Mouse (Mus musculus): ENCODE results near the gene Macrod2.

Macrod2 gene

GRCm38 (mm10) chr2:141434731-141435570, 1039.8 kb downstream of the Macrod2 start:
- no peak for DNase-seq (ENCODE audit: low read depth in 1 of 2, low spot score in 2 of 2)

- DNase-seq (ENCODE audit: low read depth in 1 of 2, low spot score in 2 of 2), result no peak
These were observed 1046.8 kb downstream of the Macrod2 start for GRCm38 (mm10) chr2:141441896-141442295.

GRCm38 (mm10) chr2:141449078-141449680, 1054.1 kb downstream of the Macrod2 start:
- DNase-seq (ENCODE audit: low read depth in 1 of 2, low spot score in 2 of 2), result no peak

DNA sequence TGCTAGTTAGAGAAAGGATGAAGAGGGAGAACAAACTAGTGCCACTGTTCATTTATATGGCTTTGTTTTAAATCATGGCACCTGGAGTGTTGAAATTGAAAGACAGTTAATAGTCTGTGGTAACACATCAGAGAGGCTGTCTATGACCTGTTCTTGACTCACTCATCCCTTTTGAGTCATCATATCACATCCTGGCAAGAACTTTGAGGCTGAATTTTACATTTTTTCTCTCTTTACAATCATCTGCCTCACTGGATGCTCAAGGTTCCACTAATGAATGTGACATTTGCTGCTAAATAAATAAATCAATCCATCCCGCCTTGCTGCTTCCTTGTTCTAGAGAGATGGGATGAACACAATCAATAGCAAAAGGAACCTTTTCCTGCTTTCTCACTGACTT, 1068.8 kb downstream of the Macrod2 start:
- DNase-seq (ENCODE audit: low read depth in 1 of 2, low spot score in 2 of 2), result no peak

GRCm38 (mm10) chr2:141472791-141473190, 1077.7 kb downstream of the Macrod2 start:
- no peak for DNase-seq (ENCODE audit: low read depth in 1 of 2, low spot score in 2 of 2)

- no peak for DNase-seq (ENCODE audit: low read depth in 1 of 2, low spot score in 2 of 2)
These were observed 1082.5 kb downstream of the Macrod2 start for GRCm38 (mm10) chr2:141477585-141477984.

GRCm38 (mm10) chr2:141490518-141490917, 1095.4 kb downstream of the Macrod2 start:
- no peak for DNase-seq (ENCODE audit: low read depth in 1 of 2, low spot score in 2 of 2)

DNA sequence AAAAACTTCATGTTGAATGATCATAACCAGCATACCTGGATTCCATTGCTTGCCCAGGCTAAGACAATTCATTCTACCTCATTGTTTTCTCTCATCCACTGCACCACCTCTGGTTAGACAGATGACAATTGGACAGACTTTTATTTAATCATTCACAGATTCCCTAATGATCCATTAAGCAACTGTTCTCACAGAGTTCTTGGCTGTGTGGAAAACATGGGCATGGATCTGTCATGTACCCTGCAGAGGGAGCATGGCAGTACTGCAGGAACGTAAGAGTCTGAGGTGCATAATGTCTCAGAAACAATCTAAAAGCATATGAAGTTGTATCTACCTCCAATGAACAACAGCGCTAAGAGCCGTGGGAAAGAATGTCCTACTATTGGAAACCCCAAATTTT, 1110.3 kb downstream of the Macrod2 start:
- DNase-seq (ENCODE audit: low read depth in 1 of 2, low spot score in 2 of 2), result no peak

GRCm38 (mm10) chr2:141507929-141508897, 1113.1 kb downstream of the Macrod2 start:
- no peak for DNase-seq (ENCODE audit: low read depth in 1 of 2, low spot score in 2 of 2)

DNA sequence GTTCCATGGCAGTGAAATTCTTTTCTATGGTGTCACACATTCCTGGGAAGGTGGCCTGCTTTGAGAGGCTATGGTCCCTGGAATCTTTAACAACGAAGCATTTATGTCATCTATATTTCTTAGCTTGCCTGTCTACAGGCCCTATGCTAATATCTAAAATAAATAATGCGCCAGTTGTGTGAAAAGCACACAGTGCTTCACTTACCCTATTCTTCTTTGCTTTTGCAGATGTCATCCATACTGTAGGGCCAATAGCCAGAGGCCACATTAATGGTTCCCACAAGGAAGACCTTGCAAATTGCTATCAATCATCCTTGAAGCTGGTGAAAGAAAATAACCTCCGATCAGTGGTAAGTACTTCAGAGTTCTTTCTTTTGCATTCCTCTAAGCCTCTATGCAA, 1119.9 kb downstream of the Macrod2 start:
- DNase-seq (ENCODE audit: low read depth in 1 of 2, low spot score in 2 of 2), result no peak

DNA sequence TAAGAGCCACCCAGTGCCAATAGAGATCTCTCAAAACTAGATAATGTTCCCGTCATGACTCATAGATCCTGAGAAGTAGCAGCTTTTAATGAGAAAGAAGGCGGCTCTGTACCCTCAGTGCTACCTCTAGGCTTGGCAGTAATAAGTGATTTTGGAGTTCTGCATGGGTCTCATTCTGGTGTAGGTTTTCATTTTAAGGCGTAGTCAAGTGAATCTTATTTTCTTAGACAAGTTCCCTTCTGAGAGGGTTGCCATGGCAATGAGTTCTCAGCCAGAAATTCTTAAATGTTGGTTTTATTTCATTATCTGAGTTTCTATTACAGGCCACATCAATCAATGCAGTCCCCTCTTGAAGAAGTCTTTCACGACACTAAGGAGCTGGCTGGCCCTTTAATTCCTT, 1127.0 kb downstream of the Macrod2 start:
- no peak for DNase-seq (ENCODE audit: low read depth in 1 of 2, low spot score in 2 of 2)

DNA sequence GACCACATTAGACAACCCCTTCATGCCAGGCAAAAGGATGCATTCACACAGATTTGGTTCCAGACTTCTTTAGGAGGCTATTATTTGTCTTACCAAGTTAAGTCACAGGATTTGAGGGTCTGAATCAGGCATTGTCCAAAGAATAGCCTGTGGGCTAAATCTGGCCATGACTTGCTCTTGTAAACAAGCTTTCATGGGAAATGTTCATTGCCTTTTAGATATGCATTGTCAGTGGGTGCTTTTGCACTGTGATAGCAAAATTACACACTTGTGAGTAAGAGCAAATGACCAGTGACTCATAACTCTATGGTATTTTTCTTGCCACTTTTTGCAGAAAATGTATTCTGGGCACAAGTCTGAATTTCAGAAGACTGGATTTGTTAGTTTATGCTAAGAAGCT, 1150.8 kb downstream of the Macrod2 start:
- DNase-seq (ENCODE audit: low read depth in 1 of 2, low spot score in 2 of 2), result no peak

- no peak for DNase-seq (ENCODE audit: low read depth in 1 of 2, low spot score in 2 of 2)
These were observed 1156.6 kb downstream of the Macrod2 start for GRCm38 (mm10) chr2:141551701-141552100.

- no peak for DNase-seq (ENCODE audit: low read depth in 1 of 2, low spot score in 2 of 2)
These were observed 1161.6 kb downstream of the Macrod2 start for GRCm38 (mm10) chr2:141556747-141557146.

DNA sequence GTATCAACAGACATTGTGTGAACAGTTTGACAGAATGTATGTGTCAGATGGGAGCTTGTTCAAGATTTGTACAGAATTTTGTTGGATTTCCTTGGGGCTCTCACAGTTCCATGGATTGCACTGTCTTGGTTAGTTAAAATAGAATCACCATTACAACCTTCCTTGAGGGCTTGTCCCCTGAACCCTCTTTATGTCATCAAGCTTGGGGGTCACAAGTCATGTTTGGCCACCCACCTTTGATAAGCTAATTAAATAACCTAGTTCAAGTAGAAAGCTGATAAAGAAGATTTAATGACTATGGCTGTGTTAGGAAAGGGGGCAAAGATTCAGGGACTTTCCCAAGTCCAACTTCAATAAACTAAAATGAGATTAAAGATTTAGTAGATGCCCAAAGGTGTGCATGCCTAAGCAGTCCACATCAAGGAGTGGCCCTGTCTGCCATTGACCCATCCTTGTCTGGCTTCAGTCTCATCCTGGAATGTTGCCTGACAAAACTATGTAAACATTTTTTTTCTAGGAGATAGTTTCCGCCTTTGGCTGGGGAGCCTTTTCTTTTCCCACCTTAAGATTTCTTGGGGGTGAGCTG, 1163.2 kb downstream of the Macrod2 start:
- DNase-seq (ENCODE audit: low read depth in 1 of 2, low spot score in 2 of 2), result no peak

- DNase-seq (ENCODE audit: low read depth in 1 of 2, low spot score in 2 of 2), result no peak
These were observed 1170.9 kb downstream of the Macrod2 start for GRCm38 (mm10) chr2:141565986-141566385.

- no peak for DNase-seq (ENCODE audit: low read depth in 1 of 2, low spot score in 2 of 2)
These were observed 1176.3 kb downstream of the Macrod2 start for GRCm38 (mm10) chr2:141571360-141571759.

DNA sequence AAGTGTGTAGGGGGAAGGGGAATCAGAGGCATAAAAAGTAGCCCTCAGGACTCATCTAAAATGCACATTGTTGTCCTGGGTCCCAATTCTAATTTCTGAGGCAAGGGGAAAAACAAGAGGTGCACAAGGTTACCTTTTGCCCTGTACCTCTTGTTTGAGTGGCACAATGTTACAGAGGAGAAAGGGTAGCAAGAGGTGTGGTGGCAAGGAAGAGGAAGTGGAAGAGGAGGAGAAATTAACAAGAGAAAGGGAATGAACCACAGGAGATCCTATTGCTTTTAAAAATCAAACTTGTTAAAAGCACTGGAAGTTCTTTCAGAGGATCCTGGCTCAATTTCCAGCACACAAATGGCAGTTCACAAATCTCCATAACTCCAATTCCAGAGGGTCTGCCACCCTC, 1183.1 kb downstream of the Macrod2 start:
- no peak for DNase-seq (ENCODE audit: low read depth in 1 of 2, low spot score in 2 of 2)

DNA sequence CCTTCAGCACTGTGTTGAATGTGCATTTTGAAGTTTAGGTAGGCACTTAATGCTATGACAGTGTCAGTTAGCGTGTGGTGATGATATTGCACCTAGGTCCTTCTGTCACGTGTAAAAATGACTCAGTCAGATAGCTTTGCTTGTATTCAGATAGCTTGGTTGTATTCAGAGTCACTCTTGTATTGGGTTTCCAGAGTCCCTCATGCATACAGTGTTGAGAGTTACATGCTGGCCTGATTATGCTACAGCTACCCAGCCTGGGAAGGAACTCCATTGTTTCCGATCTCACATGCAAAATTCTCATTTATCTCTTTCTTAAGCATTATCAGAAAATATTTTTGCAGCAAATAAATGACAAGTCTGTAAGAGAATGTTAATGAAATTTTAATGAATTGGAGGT, 1187.3 kb downstream of the Macrod2 start:
- no peak for DNase-seq (ENCODE audit: low read depth in 1 of 2, low spot score in 2 of 2)

GRCm38 (mm10) chr2:141582933-141583332, 1187.8 kb downstream of the Macrod2 start:
- no peak for DNase-seq (ENCODE audit: low read depth in 1 of 2, low spot score in 2 of 2)

- no peak for DNase-seq (ENCODE audit: low read depth in 1 of 2, low spot score in 2 of 2)
These were observed 1192.2 kb downstream of the Macrod2 start for GRCm38 (mm10) chr2:141587290-141587689.

All from monocyte, adult 2 months (primary cell).